Comparison of ENCODE assay signal across 7 mouse cellular contexts in genomic region chr10:79908167-79909091, GRCm38 (mm10). TPM values are rescaled to one million over a fixed set of nuclear protein-coding genes. Genes with fewer than 3 reads are reported as not detected.
DNase-seq lines count a peak whose midpoint lies in the region; ATAC-seq lines count a peak whose summit lies in the region.

Gene Med16, minus strand, starts transcription at chr10:79908923.

- H3K27me3 ChIP-seq in embryonic facial prominence, embryonic 11.5 days (ENCODE audit: control insufficient read depth, insufficient read depth, low read length): no peaks in the 10 kb centered on the region
- no peaks in the 10 kb centered on the region for H3K27me3 ChIP-seq in limb, embryonic 11.5 days (ENCODE audit: control insufficient read depth, insufficient read depth, low read length)
- no peaks in the 10 kb centered on the region for H3K27me3 ChIP-seq in midbrain, embryonic 14.5 days (ENCODE audit: control insufficient read depth, insufficient read depth, low read length)

- peak within 1 kb of the TSS; percentile 95 for H3K27ac ChIP-seq in embryonic facial prominence, embryonic 11.5 days (replicated peaks; ENCODE audit: low read depth, low read length)
- peak within 1 kb of the TSS; percentile 96 for H3K27ac ChIP-seq in limb, embryonic 11.5 days (replicated peaks; ENCODE audit: low read depth, low read length)
- peak within 1 kb of the TSS; percentile 97 for H3K27ac ChIP-seq in midbrain, embryonic 14.5 days (replicated peaks; ENCODE audit: low read depth, low read length)

- H3K9ac ChIP-seq in embryonic facial prominence, embryonic 11.5 days (replicated peaks; ENCODE audit: low read length): peak within 1 kb of the TSS; percentile 89
- H3K9ac ChIP-seq in limb, embryonic 11.5 days (ENCODE audit: low read length): peak within 1 kb of the TSS; percentile 96
- H3K9ac ChIP-seq in midbrain, embryonic 14.5 days (replicated peaks; ENCODE audit: low read length): peak within 1 kb of the TSS; percentile 82

- peak; percentile 84 for ATAC-seq in embryonic facial prominence, embryonic 11.5 days (replicated peaks; ENCODE audit: insufficient number of reproducible peaks, low FRiP score, low TSS enrichment, low read depth)
- ATAC-seq in limb, embryonic 11.5 days (ENCODE audit: insufficient number of reproducible peaks, low FRiP score, low TSS enrichment, low read depth): peak; percentile 94
- peak; percentile 93 for ATAC-seq in midbrain, embryonic 14.5 days (ENCODE audit: low FRiP score, low TSS enrichment)

- peak within 1 kb of the TSS; percentile 40 for H3K4me2 ChIP-seq in embryonic facial prominence, embryonic 11.5 days (ENCODE audit: low read depth, low read length)
- peak within 1 kb of the TSS; percentile 40 for H3K4me2 ChIP-seq in limb, embryonic 11.5 days (ENCODE audit: low read depth, severe bottlenecking)
- peak within 1 kb of the TSS; percentile 53 for H3K4me2 ChIP-seq in midbrain, embryonic 14.5 days (ENCODE audit: low read length)

- peak; percentile 98 for DNase-seq in adrenal gland, postnatal 14 days
- DNase-seq in embryonic facial prominence, embryonic 11.5 days (ENCODE audit: low spot score): peak; percentile 97
- peak; percentile 100 for DNase-seq in heart, adult 11 months
- DNase-seq in kidney, adult 18-20 months: peak; percentile 98
- DNase-seq in limb, embryonic 11.5 days (ENCODE audit: low spot score): peak; percentile 97
- DNase-seq in midbrain, embryonic 14.5 days: peak; percentile 95
- DNase-seq in spleen, adult 18-20 months: peak; percentile 96 to 97

- peaks cover 7% of the 10 kb centered on the region for H3K36me3 ChIP-seq in embryonic facial prominence, embryonic 11.5 days (replicated peaks; ENCODE audit: control insufficient read depth, insufficient read depth, low read depth, low read length)
- H3K36me3 ChIP-seq in limb, embryonic 11.5 days (ENCODE audit: control insufficient read depth, insufficient read depth, low read length): peaks cover 12% of the 10 kb centered on the region; the same call in 1 of the 2 replicates
- H3K36me3 ChIP-seq in midbrain, embryonic 14.5 days (ENCODE audit: control insufficient read depth, insufficient read depth, low read length): peaks cover 50% of the 10 kb centered on the region

- no peaks in the 10 kb centered on the region; the same call in 1 of the 2 replicates for H3K4me1 ChIP-seq in embryonic facial prominence, embryonic 11.5 days (ENCODE audit: control insufficient read depth, insufficient read depth, low read length)
- no peaks in the 10 kb centered on the region for H3K4me1 ChIP-seq in limb, embryonic 11.5 days (ENCODE audit: control insufficient read depth, insufficient read depth, low read length)
- H3K4me1 ChIP-seq in midbrain, embryonic 14.5 days (ENCODE audit: control insufficient read depth, insufficient read depth, low read length): peaks cover 3% of the 10 kb centered on the region; the same call in 1 of the 2 replicates

- H3K4me3 ChIP-seq in embryonic facial prominence, embryonic 11.5 days (ENCODE audit: low read depth, low read length): peak within 1 kb of the TSS; percentile 61
- H3K4me3 ChIP-seq in limb, embryonic 11.5 days (ENCODE audit: low read depth, low read length): peak within 1 kb of the TSS; percentile 71
- H3K4me3 ChIP-seq in midbrain, embryonic 14.5 days (replicated peaks; ENCODE audit: low read depth, low read length): peak within 1 kb of the TSS; percentile 58

- H3K9me3 ChIP-seq in embryonic facial prominence, embryonic 11.5 days (replicated peaks; ENCODE audit: control insufficient read depth, low read length): no peaks in the 10 kb centered on the region
- H3K9me3 ChIP-seq in limb, embryonic 11.5 days (ENCODE audit: control insufficient read depth, low read length): no peaks in the 10 kb centered on the region; the same call in 1 of the 2 replicates
- no peaks in the 10 kb centered on the region for H3K9me3 ChIP-seq in midbrain, embryonic 14.5 days (ENCODE audit: control insufficient read depth, low read length)

- 2% methylated on average over 49 of the region's 52 CpGs for WGBS in embryonic facial prominence, embryonic 11.5 days
- 1% methylated on average over 52 of the region's 52 CpGs for WGBS in limb, embryonic 11.5 days
- 2% methylated on average over 52 of the region's 52 CpGs for WGBS in midbrain, embryonic 14.5 days

RNA-seq across cellular contexts. Expression of gene Med16, which starts in this region (rescaled TPM):
- 32.0 and 38.4 TPM in 2 replicates for total RNA-seq in adrenal gland, postnatal 14 days (2021)
- 36.5 and 36.9 TPM in 2 replicates for polyA plus RNA-seq in embryonic facial prominence, embryonic 11.5 days (2014; fragmentation: Nextera tagmentation; extraction: Ambion mirVana)
- polyA plus RNA-seq in limb, embryonic 11.5 days (2014; fragmentation: Nextera tagmentation; extraction: Ambion mirVana): 43.1 and 43.8 TPM in 2 replicates
- polyA plus RNA-seq in midbrain, embryonic 14.5 days (2014; fragmentation: Nextera tagmentation; extraction: Ambion mirVana): 57.2 and 58.8 TPM in 2 replicates

Comparison
In these comparisons a context has a peak if more than half of its experiments do, and no peak if none do; other contexts are left out.
1. Peak in every context shown above with its lines: DNase-seq, ATAC-seq, H3K4me3 ChIP-seq and H3K27ac ChIP-seq.